Mouse (Mus musculus): ENCODE measurements at regions not wholly inside any gene's neighbourhood (a gene's known extent, or its start where the extent isn't known, plus 50 kb on each side); places are given as distances from the start of the nearest gene placed in this dataset. TPM values are rescaled to one million over a fixed set of nuclear protein-coding genes. Genes with fewer than 3 reads are reported as not detected.

Small RNA genes in the stretch of these regions (microRNA-seq; reads per million reads assigned to microRNA genes)
- not detected for gene Gm25779
